Mouse (Mus musculus) gastrocnemius, adult 2 months (tissue): ENCODE results near the gene Upf1. TPM values are rescaled to one million over a fixed set of nuclear protein-coding genes. Genes with fewer than 3 reads are reported as not detected.
A peak's percentile ranks its signal among the peaks of the same experiment; 100 is the strongest.

Experiments used
- DNase-seq: peaks from one replicate; pipeline ENCODE4 v3.0.0; 2022
- H3K27ac ChIP-seq: fragments of 200-600 bp; 2 replicates; pipeline ENCODE4 v1.8.1; 2022; ENCODE audit warnings: mild to moderate bottlenecking
- H3K4me3 ChIP-seq: fragments of 200-600 bp; 2 replicates; pipeline ENCODE4 v1.8.1; 2022; ENCODE audit warnings: mild to moderate bottlenecking, moderate library complexity
- CTCF ChIP-seq: fragments of 200-600 bp; IDR thresholded peaks from 2 replicates; pipeline ENCODE4 v1.8.1; 2022; ENCODE audit warnings: antibody characterized with exemption, mild to moderate bottlenecking, moderate library complexity
- intact Hi-C: fragments of 180-260 bp; cut with DNase I; formaldehyde crosslinking; loops from one replicate; pipeline ENCODE4 v1.15.1; 2025
- total RNA-seq, 2 experiments: library from RNA; stranded (reverse); gene quantifications; 2 replicates each; pipeline ENCODE4 v1.2.3; 2021

Upf1 gene
- total RNA-seq, 2 experiments from 2014 or later, result 28.1 to 35.1 TPM

DNA sequence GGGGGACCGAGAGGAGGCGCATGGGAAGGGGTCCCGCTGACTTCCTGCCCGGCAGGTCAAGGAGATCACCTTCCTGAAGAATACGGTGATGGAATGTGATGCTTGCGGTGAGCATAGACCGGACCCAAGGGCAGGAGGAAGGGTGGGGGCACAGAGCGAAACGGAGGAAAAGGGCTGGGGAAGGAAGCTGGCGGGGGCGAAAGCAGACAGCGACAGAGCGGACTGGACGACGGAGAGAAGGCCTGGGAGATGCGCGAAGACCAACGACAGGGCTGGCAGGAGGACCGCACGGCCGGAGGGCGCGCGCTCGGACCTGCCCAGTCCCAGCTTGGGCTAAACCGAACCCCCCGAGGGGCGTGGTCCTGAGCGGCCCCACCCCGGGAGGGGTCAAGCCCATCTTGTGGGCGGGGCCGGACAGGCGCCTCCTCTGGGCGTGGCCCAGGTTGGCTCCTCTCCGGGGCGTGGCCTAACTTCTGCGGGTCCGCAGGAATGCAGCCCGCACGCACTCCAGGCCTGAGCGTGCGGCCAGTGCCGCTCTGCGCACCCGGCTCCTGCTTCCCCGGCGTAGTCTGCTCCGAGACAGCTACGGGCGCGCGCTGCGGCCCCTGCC, 21.3 kb upstream of the Upf1 start:
- intact Hi-C loops, result no loop called here
- no peak for TF ChIP-seq CTCF
- H3K27ac ChIP-seq, result peak overlapping the region; percentile 35

DNA sequence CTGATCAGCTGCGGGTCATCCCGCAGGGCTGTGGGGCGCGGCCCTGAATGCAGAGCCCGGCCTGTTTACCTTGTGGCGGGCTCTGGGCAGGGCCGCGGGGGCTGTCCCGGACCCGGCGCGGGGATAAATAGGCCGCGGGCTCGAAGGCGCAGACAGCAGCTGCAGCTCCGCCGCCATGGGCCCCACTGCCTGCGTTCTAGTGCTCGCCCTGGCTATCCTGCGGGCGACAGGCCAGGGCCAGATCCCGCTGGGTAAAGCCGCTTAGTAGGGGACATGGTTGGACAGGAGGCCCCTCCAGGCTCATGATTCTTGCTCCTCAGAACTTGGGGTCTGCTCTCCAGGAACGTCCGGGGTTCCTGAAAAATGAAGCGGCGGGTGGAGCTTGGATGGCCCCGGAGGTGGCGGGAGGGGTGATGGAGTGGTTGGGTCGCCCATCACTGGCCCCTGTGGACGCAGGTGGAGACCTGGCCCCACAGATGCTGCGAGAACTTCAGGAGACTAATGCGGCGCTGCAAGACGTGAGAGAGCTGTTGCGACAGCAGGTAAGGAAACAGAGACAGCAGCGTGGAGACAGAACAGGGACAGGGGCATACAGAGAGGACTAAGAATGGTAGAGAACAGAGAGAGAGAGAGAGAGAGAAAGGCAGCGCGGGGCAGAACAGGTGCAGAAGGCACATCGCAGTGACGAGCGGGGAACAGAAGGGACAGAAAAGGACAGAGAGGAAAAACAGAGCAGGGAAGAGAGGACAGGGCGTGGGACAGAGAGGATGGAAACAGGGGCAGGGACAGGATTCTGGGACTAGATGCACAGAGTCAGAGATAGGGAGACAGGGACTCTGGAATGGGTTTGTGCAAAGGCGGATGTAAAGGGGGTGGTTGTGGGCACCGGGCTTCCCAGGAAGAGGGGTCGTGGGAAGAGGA, 20.6 kb upstream of the Upf1 start, which contains the start of gene Comp:
Comp (plus strand) TSS at position 162 of the 921 bp plus-strand sequence.
- peak within 1 kb of the TSS; percentile 35 for H3K27ac ChIP-seq
- no peak for DNase-seq
- H3K4me3 ChIP-seq, result peak within 1 kb of the TSS; percentile 63
- TF ChIP-seq CTCF, result no peak
- intact Hi-C loops, result no loop called here

More for the DNA sequence above, 21.3 kb upstream of the Upf1 start:
- DNase-seq, result peak; percentile 89
- H3K4me3 ChIP-seq, result peak overlapping the region; percentile 63

DNA sequence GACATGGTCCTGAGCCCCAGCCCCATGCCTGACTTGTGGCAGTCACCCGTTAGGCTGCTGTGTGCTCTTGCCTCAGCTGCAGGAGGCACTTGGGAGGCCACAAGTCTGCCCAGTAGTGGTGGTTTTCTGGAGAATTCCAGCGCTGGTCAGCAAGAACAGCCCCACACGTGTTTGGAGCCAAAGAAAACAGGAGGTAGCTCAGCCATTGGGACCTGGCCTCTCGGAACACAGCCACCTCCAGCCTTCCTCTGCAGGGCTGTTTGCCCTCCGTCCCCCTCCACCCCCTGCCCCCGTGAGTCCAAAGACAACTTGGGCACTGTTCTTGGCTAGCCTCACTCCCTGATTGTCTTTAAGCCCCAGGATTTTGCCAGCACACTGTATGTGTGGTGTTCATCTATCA, 18.9 kb upstream of the Upf1 start:
- H3K27ac ChIP-seq, result peak overlapping the region; percentile 59
- DNase-seq, result no peak
- TF ChIP-seq CTCF, result no peak
- H3K4me3 ChIP-seq, result no peak overlapping the region
- intact Hi-C loops, result no loop called here

- Histone ChIP-seq H3K4me3 (no peak overlapping the region), H3K27ac (peak overlapping the region; percentile 20; the same call in 1 of the 2 replicates)
- TF ChIP-seq CTCF, result no peak
- intact Hi-C loops, result no loop called here
- DNase-seq, result peak; percentile 47
Observed at GRCm38 (mm10) chr8:70370476-70370875, 17.4 kb upstream of the Upf1 start.

DNA sequence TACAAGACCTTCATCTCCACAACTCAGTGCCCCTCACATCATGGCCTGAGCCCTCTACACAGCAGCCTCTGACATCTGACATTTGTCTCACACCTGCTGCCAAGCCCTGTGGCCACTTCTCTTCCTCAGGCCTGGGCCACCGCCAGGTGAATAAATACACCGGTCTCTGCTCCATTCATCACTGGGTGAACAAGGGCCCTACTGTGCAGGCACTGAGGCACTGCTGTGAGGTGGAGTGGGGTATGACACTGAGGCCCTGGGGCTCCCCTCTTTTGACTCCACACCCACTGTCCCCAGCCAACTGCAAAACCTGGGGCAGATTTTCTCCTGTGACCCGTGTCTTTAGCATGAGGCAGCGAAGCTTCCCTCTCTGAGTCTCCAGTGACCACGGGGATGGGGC, 13.5 kb upstream of the Upf1 start:
- no peak for TF ChIP-seq CTCF
- H3K4me3 ChIP-seq, result no peak overlapping the region
- intact Hi-C loops, result no loop called here
- DNase-seq, result no peak
- H3K27ac ChIP-seq, result no peak overlapping the region

DNA sequence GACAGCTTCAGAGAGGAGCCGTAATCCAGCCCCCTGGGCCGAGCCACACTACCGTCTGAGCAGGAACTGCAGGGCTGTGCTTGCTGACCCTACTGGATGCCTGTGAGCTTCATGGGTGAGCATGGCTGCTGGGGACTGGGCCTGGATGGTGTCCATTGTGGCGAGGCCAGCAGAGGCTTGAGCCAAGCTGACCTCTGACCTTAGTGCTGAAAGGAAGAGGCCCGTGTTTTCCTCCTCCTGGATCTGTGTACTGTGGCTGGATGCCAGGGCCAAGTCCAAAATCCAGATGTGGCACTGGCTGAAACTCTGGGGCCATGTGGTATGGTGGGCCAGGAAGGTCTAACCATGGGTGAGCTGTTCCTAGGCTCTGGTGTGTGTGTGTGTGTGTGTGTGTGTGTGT, 11.0 kb upstream of the Upf1 start:
- Histone ChIP-seq H3K27ac (no peak overlapping the region), H3K4me3 (no peak overlapping the region)
- TF ChIP-seq CTCF, result no peak
- peak; percentile 62 for DNase-seq
- intact Hi-C loops, result no loop called here

GRCm38 (mm10) chr8:70361484-70362032, 8.5 kb upstream of the Upf1 start:
- peak; percentile 59 for DNase-seq
- Histone ChIP-seq H3K4me3 (no peak overlapping the region), H3K27ac (peak overlapping the region; percentile 64)
- intact Hi-C loops, result no loop called here
- TF ChIP-seq CTCF, result no peak

- Histone ChIP-seq H3K27ac (peak overlapping the region; percentile 64), H3K4me3 (no peak overlapping the region)
- intact Hi-C loops, result no loop called here
- TF ChIP-seq CTCF, result peak; percentile 47
- DNase-seq, result no peak
Observed at GRCm38 (mm10) chr8:70360769-70361168, 7.7 kb upstream of the Upf1 start.

DNA sequence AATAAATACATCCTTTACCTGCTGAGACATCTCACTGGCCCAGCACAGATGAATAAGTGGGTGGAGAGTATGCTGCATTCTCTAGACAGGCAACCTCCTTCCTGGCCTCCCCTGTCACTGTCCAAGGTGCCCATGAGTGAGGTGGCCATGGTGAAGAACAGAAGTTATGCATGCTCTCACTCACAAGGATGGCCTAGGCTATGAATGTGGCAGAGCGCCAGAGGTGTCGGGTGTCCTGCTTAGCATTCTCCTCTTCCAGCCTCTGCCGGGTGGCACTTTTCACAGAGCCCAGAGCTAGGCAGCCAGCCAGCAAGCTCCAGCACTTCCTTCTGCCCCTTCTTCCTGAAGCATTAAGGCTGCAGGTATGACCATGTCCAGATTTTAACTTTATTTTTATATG, 6.3 kb upstream of the Upf1 start:
- Histone ChIP-seq H3K27ac (no peak overlapping the region), H3K4me3 (no peak overlapping the region)
- intact Hi-C loops, result no loop called here
- peak; percentile 90 for DNase-seq
- no peak for TF ChIP-seq CTCF

GRCm38 (mm10) chr8:70356111-70356510, 3.0 kb upstream of the Upf1 start:
- intact Hi-C loops, result no loop called here
- no peak overlapping the region for H3K27ac ChIP-seq

DNA sequence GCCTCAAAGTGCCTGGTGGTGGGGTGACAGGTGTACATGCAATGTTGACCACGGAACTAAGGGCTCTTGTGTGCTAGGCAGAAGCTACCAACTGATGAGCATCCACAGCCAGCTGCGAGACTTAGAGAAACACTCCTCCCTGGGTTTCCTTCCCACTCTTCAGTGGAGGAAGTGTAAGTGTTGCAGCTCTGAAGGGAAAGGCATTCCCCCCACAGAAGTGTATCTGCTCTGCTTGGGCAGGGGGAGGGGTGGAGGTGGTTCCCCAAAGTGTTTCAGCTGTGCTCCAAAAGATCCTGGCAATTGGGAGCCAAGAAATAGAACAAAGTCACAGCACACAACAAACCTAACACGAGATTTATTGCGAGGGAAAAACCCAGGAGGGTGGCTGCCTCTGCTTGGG, 926 bp upstream of the Upf1 start:
- intact Hi-C loops, result no loop called here
- H3K4me3 ChIP-seq, result peak overlapping the region; percentile 98

More at GRCm38 (mm10) chr8:70356111-70356510, 3.0 kb upstream of the Upf1 start:
- no peak for TF ChIP-seq CTCF
- no peak overlapping the region for H3K4me3 ChIP-seq
- no peak for DNase-seq

GRCm38 (mm10) chr8:70352657-70353151, 374 bp downstream of the Upf1 start:
- no peak for TF ChIP-seq CTCF
- peak overlapping the region; percentile 98 for H3K4me3 ChIP-seq
- peak overlapping the region; percentile 90 for H3K27ac ChIP-seq
- intact Hi-C loops, result no loop called here
- DNase-seq, result no peak

More for the DNA sequence above, 926 bp upstream of the Upf1 start:
- DNase-seq, result no peak
- H3K27ac ChIP-seq, result peak overlapping the region; percentile 89
- TF ChIP-seq CTCF, result no peak

DNA sequence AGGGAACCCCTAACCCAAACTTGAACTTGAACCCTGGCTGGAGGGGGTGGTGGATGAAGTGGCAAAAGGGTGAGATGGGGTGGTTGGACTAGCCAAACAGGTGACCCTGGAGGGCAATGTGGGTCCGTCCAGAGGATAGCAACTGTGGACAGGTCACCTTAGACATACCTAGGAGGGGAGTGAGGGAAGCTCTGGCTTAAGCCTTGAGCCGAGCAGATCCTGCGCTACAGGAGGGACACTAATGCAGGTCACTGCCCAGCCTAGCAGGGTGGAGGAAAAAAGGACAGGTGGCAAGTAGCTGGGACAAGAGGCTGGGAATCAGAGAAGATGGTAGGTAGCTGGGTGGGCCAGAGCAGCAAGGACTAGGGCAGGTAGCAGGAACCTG, 1.1 kb downstream of the Upf1 start:
- intact Hi-C loops, result no loop called here

More for the DNA sequence above, 1.1 kb downstream of the Upf1 start:
- no peak for DNase-seq
- TF ChIP-seq CTCF, result no peak
- Histone ChIP-seq H3K27ac (peak overlapping the region; percentile 90), H3K4me3 (peak overlapping the region; percentile 98)
